Mouse (Mus musculus) lung, adult 2 months (tissue): ENCODE measurements at regions not wholly inside any gene's neighbourhood (a gene's known extent, or its start where the extent isn't known, plus 50 kb on each side); places are given as distances from the start of the nearest gene placed in this dataset.

Experiments used
- DNase-seq: peaks from one replicate; pipeline ENCODE4 v3.0.0; 2022
- H3K4me1 ChIP-seq: fragments of 200-500 bp; 2 replicates; pipeline ENCODE4 v1.6.1; 2011; ENCODE audit warnings: low read length; ENCODE audit not compliant: control insufficient read depth, insufficient read depth
- H3K4me3 ChIP-seq: fragments of 200-500 bp; replicated peaks from 2 replicates; pipeline ENCODE3; 2011; ENCODE audit warnings: low read depth, mild to moderate bottlenecking, control low read depth, low read length; ENCODE audit errors: extremely low read depth
- CTCF ChIP-seq: fragments of 200-500 bp; IDR thresholded peaks from 2 replicates; pipeline ENCODE4 v1.5.1; 2011; ENCODE audit warnings: mild to moderate bottlenecking, low read length, control low read depth; ENCODE audit not compliant: insufficient read depth
- POLR2A ChIP-seq: fragments of 200-500 bp; IDR thresholded peaks from 2 replicates; pipeline ENCODE4 v1.6.1; 2011; ENCODE audit warnings: low read depth, mild to moderate bottlenecking, control low read depth, low read length, borderline replicate concordance; ENCODE audit errors: extremely low read depth
- WGBS: fragments of 180-500 bp; shearing (Covaris S2); methylation state at CpG from one replicate; pipeline ENCODE4 v1.1.7; 2018; 5-methylcytosine and 5-hydroxymethylcytosine counted together

DNA sequence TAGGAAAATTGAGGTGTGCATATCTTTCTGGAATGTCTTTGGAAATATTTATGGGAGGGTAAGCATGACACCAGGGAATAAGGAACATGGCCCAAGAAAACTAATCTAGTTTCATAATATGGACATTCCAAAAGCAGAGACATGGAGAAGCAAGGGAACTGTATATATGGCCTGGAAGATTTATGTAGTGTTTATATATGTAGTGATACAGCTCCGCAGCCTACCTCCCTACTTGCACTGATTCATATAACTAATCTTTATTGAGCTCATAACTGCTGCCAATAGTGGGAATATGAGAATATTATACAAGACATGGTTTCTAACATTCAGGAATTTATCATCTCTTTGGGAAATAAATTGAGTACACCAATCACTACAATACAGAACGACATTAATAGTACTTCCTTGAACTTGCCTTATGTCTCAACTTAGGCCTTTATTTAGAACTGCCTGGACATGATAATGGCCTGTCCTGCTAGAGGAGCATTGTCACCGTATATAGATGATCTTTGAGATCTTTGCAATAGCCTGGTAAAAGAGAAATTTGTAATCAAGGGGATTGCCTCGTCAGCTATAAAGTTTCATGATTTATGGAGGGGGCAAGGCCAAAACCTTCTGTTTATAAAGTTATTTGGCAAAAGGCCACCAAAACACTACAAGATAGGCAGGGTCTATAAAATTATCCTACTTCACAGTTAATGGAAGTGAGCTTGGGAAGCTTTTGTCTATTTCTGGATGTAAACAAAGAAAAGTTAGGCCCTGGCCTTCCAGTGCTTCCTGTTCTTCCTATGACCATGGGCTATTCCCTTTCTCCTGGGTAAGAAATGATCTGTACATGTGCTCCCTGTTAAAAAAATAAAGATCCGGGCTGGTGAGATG, 213.4 kb upstream of the Dcbld2 start:
- DNase-seq: no peak
- no peak for TF ChIP-seq POLR2A
- no peak for TF ChIP-seq CTCF
- Histone ChIP-seq H3K4me1 (no peaks in the 10 kb centered on the region), H3K4me3 (no peak overlapping the region)
- 58% methylated on average over 5 of the region's 5 CpGs for WGBS

DNA sequence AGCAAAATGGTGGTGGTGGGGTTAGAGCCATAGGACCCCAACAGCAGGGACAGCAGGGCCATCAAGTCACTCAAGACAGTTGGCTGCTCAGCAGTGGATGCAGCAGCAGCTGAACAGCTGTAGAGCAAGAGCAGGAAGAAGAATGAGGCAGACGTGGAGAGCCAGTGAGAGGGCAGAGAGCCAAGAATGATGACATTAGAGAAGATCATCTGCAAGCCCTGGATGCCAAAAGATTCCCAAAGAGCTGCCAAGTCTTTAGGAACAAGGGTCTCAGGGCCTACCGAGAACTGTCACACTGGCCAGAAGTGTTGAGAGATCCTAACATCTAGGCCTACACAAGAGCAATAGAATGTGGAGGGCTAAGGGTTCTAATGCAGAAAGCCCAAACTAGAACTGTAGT, 196.4 kb upstream of the Dcbld2 start:
- no peaks in the 10 kb centered on the region for H3K4me1 ChIP-seq
- no peak overlapping the region for H3K4me3 ChIP-seq
- 39% methylated on average over 2 of the region's 2 CpGs for WGBS
- no peak for DNase-seq
- TF ChIP-seq POLR2A: no peak
- TF ChIP-seq CTCF: no peak

- TF ChIP-seq CTCF: no peak
- no peak for TF ChIP-seq POLR2A
- H3K4me1 ChIP-seq: no peaks in the 10 kb centered on the region
- no peak for DNase-seq
These were observed 173.6 kb upstream of the Dcbld2 start for GRCm38 (mm10) chr16:58234686-58235085.

DNA sequence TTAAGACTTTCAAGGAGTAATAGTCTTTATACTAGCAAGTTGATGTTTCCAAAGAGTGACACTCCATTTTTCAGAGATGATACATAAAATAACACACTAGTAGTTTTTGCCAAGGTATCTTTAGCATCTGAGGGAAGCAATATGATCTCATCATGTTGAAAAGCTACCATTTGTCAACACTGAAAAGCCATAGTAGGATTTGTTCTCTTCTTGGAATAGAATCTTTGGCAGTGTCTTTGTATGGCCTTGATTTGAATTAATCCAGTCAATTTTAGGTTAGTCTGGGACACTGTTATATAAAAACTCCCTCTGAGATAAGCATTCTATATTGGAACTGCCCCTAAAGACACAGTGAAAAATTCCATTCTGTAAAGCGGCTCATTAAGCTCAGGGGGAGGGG, 171.4 kb upstream of the Dcbld2 start:
- TF ChIP-seq POLR2A: no peak
- TF ChIP-seq CTCF: no peak
- no peak for DNase-seq
- WGBS: 81% methylated on average over 1 of the region's 1 CpGs
- H3K4me3 ChIP-seq: no peak overlapping the region
- H3K4me1 ChIP-seq: no peaks in the 10 kb centered on the region

More at GRCm38 (mm10) chr16:58234686-58235085, 173.6 kb upstream of the Dcbld2 start:
- H3K4me3 ChIP-seq: no peak overlapping the region

DNA sequence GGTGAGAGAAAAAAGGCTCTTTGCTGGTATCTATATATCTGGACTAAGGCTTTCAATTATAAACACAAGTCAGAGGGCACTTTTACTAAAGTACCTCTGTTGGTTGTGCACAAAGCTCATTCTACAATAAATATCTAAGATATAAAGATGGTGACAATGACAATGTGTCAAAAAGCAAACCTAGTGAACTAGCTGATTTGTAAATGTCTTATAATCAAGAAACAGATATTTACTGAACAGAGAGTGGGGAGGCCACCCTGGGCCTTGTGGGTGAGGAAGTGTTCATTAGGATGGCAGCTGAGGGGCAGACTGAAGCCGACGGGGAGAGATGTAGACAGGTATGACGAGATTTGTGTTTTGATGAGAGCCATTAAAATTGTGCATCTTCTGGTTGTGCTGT, 132.0 kb upstream of the Dcbld2 start:
- no peaks in the 10 kb centered on the region for H3K4me1 ChIP-seq
- no peak for DNase-seq
- no peak overlapping the region for H3K4me3 ChIP-seq
- 79% methylated on average over 3 of the region's 3 CpGs for WGBS
- no peak for TF ChIP-seq POLR2A
- TF ChIP-seq CTCF: no peak

DNA sequence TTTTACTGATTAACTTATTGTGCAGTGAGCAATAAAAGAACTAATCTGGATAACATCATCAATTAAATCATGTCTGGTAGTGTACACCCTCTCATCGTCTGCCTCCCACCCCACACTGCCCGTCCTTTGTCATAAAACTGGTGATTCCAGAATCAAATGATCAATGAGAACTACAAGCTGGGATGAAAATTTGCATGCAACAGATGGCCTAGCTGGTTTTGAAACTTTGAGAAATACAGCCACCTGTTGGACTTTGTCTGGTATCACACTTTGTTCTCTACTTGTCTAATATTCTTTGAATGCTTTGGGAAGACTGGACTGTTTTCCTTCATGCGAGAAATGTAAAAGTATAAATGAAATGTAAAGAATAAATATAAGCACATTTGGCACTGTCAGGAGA, 126.8 kb upstream of the Dcbld2 start:
- TF ChIP-seq CTCF (no peak), POLR2A (no peak)
- Histone ChIP-seq H3K4me3 (no peak overlapping the region), H3K4me1 (no peaks in the 10 kb centered on the region)
- no peak for DNase-seq
- WGBS: 34% methylated on average over 3 of the region's 3 CpGs

GRCm38 (mm10) chr16:58294457-58294856, 113.8 kb upstream of the Dcbld2 start:
- WGBS: 47% methylated on average over 3 of the region's 3 CpGs
- H3K4me1 ChIP-seq: no peaks in the 10 kb centered on the region
- H3K4me3 ChIP-seq: no peak overlapping the region
- no peak for TF ChIP-seq CTCF
- TF ChIP-seq POLR2A: no peak
- no peak for DNase-seq

- no peaks in the 10 kb centered on the region for H3K4me1 ChIP-seq
- 50% methylated on average over 1 of the region's 1 CpGs for WGBS
- no peak overlapping the region for H3K4me3 ChIP-seq
- DNase-seq: no peak
- TF ChIP-seq POLR2A (no peak), CTCF (no peak)
These were observed 113.1 kb upstream of the Dcbld2 start for GRCm38 (mm10) chr16:58295128-58295527.

DNA sequence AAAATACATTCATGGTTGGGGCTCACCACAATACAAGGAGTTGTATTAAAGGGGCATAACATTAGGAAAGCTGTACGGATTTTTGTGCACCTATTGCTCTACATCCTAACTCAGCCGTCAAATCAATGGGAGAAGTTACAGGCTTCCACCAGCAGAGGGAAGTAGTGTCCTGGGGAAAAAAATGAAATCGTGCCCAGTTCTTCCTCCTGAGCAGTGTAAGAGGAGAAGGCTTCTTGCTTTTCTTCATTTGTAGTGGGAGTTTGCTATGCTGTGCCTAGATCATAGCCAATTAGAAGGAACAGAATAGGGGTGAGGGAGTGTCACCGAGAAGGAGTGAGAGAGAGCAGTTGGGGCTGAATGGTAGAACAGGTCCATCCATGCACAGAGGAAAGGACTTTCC, 108.7 kb upstream of the Dcbld2 start:
- peak; percentile 21 for DNase-seq
- no peak for TF ChIP-seq POLR2A
- TF ChIP-seq CTCF: peak; percentile 43
- Histone ChIP-seq H3K4me3 (no peak overlapping the region), H3K4me1 (no peaks in the 10 kb centered on the region)
- WGBS: 15% methylated on average over 4 of the region's 4 CpGs

DNA sequence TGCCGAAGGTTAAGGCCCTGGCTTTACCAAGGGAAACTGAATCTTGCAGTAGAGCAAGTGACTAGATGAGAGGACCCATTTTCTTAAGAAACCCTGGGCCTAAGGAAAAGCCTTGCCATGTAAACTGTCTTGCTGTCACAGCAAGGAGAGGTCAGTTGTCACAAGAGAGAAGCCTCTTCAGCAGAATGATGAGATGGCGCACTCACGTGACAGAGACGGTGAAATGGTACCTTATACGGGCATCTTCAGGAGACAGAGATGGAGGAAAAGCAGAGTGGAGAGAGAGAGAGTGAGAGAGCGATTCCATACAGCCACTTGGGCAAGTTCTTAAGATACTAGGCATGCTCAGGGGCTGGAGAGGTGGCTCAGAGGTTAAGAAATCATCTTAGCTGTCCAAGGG, 108.1 kb upstream of the Dcbld2 start:
- TF ChIP-seq CTCF (no peak), POLR2A (no peak)
- WGBS: 90% methylated on average over 6 of the region's 6 CpGs
- H3K4me3 ChIP-seq: no peak overlapping the region
- no peaks in the 10 kb centered on the region for H3K4me1 ChIP-seq
- DNase-seq: no peak
